ENCODE assay signal across 19 mouse cellular contexts in the genomic region with DNA sequence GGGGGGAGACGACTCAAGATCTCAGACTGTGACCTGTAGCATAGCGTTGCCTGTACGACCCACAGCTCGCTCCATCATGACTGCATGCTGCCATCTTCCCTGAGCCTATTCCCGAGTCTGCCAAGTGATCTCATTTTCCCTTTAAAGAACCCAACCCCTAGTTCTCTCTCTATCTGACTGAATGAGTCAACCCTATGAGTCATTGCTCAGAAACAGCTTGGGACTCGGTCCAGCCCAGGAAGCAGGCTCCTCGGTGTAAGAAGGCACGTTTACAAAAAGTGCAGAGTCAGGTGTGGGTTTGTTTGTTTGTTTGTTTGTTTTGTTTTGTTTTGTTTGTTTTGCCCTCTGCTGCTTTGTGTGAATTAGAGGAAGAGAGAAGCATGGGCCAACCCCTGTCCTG. TPM values are rescaled to one million over a fixed set of nuclear protein-coding genes. Genes with fewer than 3 reads are reported as not detected.
DNase-seq lines count a peak whose midpoint lies in the region; ATAC-seq and TF ChIP-seq lines count a peak whose summit lies in the region.
"Had no signal": no experiment of that assay in that cellular context is flagged by ENCODE, and none has a peak within 500 bp of the region (broad histone marks: within the 10 kb centered on the region; RNA-seq: fewer than 3 reads in every experiment).

No protein-coding gene starts in this region.

- no peak for TF ChIP-seq EP300 in stomach, postnatal 0 days (optimal IDR thresholded peaks at IDR 0.05)

- peak; percentile 23 for DNase-seq in gastrocnemius, adult 18-20 months (ENCODE audit: low spot score)
- DNase-seq in gastrocnemius, postnatal 25 days: no peak
- DNase-seq in right cerebral cortex, adult 2 months (ENCODE audit: low spot score in 2 of 2): peak; percentile 56 to 64
- no peak for DNase-seq in right cerebral cortex, postnatal 4 days
- DNase-seq in NIH3T3 (ENCODE audit: low read depth): peak; percentile 25
- no peak for DNase-seq in stomach, postnatal 0 days (ENCODE audit: low spot score)
- DNase-seq in testis, postnatal 14 days (ENCODE audit: low spot score): no peak
- DNase-seq: kidney, adult 9 months had no signal

- peak; percentile 43 for ATAC-seq in stomach, postnatal 0 days (ENCODE audit: low FRiP score, low TSS enrichment)
- ATAC-seq in kidney, embryonic 16.5 days (ENCODE audit: low FRiP score, low TSS enrichment): no peak
- ATAC-seq: forebrain, embryonic 13.5 days; hindbrain, postnatal 0 days had no signal

- no peak overlapping the region for H3K27ac ChIP-seq in stomach, postnatal 0 days (replicated peaks)
- no peak overlapping the region for H3K27ac ChIP-seq in kidney, embryonic 16.5 days (ENCODE audit: low read length)
- H3K27ac ChIP-seq: embryonic facial prominence, embryonic 15.5 days; forebrain, embryonic 13.5 days; hindbrain, postnatal 0 days; limb, embryonic 12.5 days; liver, embryonic 15.5 days; stomach, embryonic 15.5 days had no signal

- H3K9me3 ChIP-seq in stomach, postnatal 0 days (ENCODE audit: control insufficient read depth, low read length): no peaks in the 10 kb centered on the region
- no peaks in the 10 kb centered on the region for H3K9me3 ChIP-seq in kidney, embryonic 16.5 days (ENCODE audit: low read length)
- H3K9me3 ChIP-seq: embryonic facial prominence, embryonic 15.5 days; forebrain, embryonic 13.5 days; liver, embryonic 15.5 days; stomach, embryonic 15.5 days had no signal

- no peaks in the 10 kb centered on the region for H3K36me3 ChIP-seq in stomach, postnatal 0 days (ENCODE audit: control insufficient read depth, insufficient read depth, low read length)
- H3K36me3 ChIP-seq in kidney, embryonic 16.5 days (ENCODE audit: insufficient read depth, low read length): no peaks in the 10 kb centered on the region
- H3K36me3 ChIP-seq: embryonic facial prominence, embryonic 15.5 days; limb, embryonic 12.5 days; liver, embryonic 15.5 days; stomach, embryonic 15.5 days had no signal

- no peak for TF ChIP-seq CTCF in stomach, postnatal 0 days (IDR thresholded peaks at IDR 0.05; ENCODE audit: low read depth)

- 62% methylated on average over 8 of the region's 8 CpGs for WGBS in stomach, postnatal 0 days
- WGBS in kidney, embryonic 16.5 days: 78% methylated on average over 8 of the region's 8 CpGs

- no peak overlapping the region for H3K9ac ChIP-seq in stomach, postnatal 0 days (ENCODE audit: low read length)
- H3K9ac ChIP-seq in kidney, embryonic 16.5 days (replicated peaks; ENCODE audit: low read length): no peak overlapping the region
- H3K9ac ChIP-seq: embryonic facial prominence, embryonic 15.5 days; forebrain, embryonic 13.5 days; limb, embryonic 12.5 days; liver, embryonic 15.5 days; stomach, embryonic 15.5 days had no signal

- H3K4me2 ChIP-seq in stomach, postnatal 0 days (replicated peaks; ENCODE audit: low read depth): no peak overlapping the region
- H3K4me2 ChIP-seq in kidney, embryonic 16.5 days (replicated peaks; ENCODE audit: low read depth, low read length): no peak overlapping the region
- H3K4me2 ChIP-seq: embryonic facial prominence, embryonic 15.5 days; forebrain, embryonic 13.5 days; limb, embryonic 12.5 days; liver, embryonic 15.5 days; midbrain, embryonic 11.5 days; stomach, embryonic 15.5 days had no signal

- no peaks in the 10 kb centered on the region for H3K4me1 ChIP-seq in stomach, postnatal 0 days (replicated peaks; ENCODE audit: control insufficient read depth, insufficient read depth)
- no peaks in the 10 kb centered on the region for H3K4me1 ChIP-seq in kidney, embryonic 16.5 days (ENCODE audit: insufficient read depth, low read length)
- H3K4me1 ChIP-seq: embryonic facial prominence, embryonic 15.5 days; forebrain, embryonic 13.5 days; limb, embryonic 12.5 days; stomach, embryonic 15.5 days had no signal

- no peaks in the 10 kb centered on the region for H3K27me3 ChIP-seq in stomach, postnatal 0 days (ENCODE audit: control insufficient read depth, insufficient read depth, low read length)
- no peaks in the 10 kb centered on the region for H3K27me3 ChIP-seq in kidney, embryonic 16.5 days (ENCODE audit: insufficient read depth, low read length)
- H3K27me3 ChIP-seq: embryonic facial prominence, embryonic 15.5 days; forebrain, embryonic 13.5 days; limb, embryonic 12.5 days; stomach, embryonic 15.5 days had no signal

- no peak overlapping the region for H3K4me3 ChIP-seq in stomach, postnatal 0 days (ENCODE audit: low read depth, low read length)
- no peak overlapping the region for H3K4me3 ChIP-seq in kidney, embryonic 16.5 days (ENCODE audit: low read length)
- H3K4me3 ChIP-seq: embryonic facial prominence, embryonic 15.5 days; forebrain, embryonic 13.5 days; limb, embryonic 12.5 days; liver, embryonic 15.5 days; myocyte; stomach, embryonic 15.5 days had no signal

RNA-seq across cellular contexts. Expression of a gene that starts 13.2 kb away (rescaled TPM):
- total RNA-seq in gastrocnemius, adult 18-20 months (2021): not detected
- under 1 TPM in 1 of 2 experiments, not detected in 1; 0.11 TPM for total RNA-seq in gastrocnemius, postnatal 25 days (2021)
- 0.56 and 0.63 TPM in 2 replicates for polyA plus RNA-seq in stomach, postnatal 0 days (2015; fragmentation: Nextera tagmentation; extraction: Ambion mirVana)
- 0.11 TPM in 1 of 2 replicates, not detected in the other for polyA plus RNA-seq in kidney, embryonic 16.5 days (2015; fragmentation: Nextera tagmentation; extraction: Ambion mirVana)
- polyA plus RNA-seq: cortical plate, adult 2 months; forebrain, embryonic 13.5 days; heart, postnatal 0 days; hindbrain, postnatal 0 days; limb, embryonic 12.5 days; midbrain, embryonic 11.5 days had no signal

RNA-seq across cellular contexts. Expression of a gene that starts 28.7 kb away (rescaled TPM):
- under 1 TPM; 0.16 to 0.26 TPM for total RNA-seq in gastrocnemius, adult 18-20 months (2021)
- under 1 TPM; 0.13 to 0.23 TPM for total RNA-seq in gastrocnemius, postnatal 25 days (2021)
- polyA plus RNA-seq in stomach, postnatal 0 days (2015; fragmentation: Nextera tagmentation; extraction: Ambion mirVana): 1.9 and 2.1 TPM in 2 replicates
- 1.0 and 1.4 TPM in 2 replicates for polyA plus RNA-seq in kidney, embryonic 16.5 days (2015; fragmentation: Nextera tagmentation; extraction: Ambion mirVana)
- polyA plus RNA-seq: myocyte had no signal

RNA-seq across cellular contexts. Expression of a gene that starts 44.7 kb away (rescaled TPM):
- total RNA-seq in gastrocnemius, adult 18-20 months (2021): 10 to 100 TPM; 70.5 to 78.3 TPM
- total RNA-seq in gastrocnemius, postnatal 25 days (2021): 10 to 100 TPM; 58.1 to 76.7 TPM
- polyA plus RNA-seq in stomach, postnatal 0 days (2015; fragmentation: Nextera tagmentation; extraction: Ambion mirVana): 0.46 and 0.59 TPM in 2 replicates
- 0.76 and 0.86 TPM in 2 replicates for polyA plus RNA-seq in kidney, embryonic 16.5 days (2015; fragmentation: Nextera tagmentation; extraction: Ambion mirVana)

Comparison
In these comparisons a context has a peak if more than half of its experiments do, and no peak if none do; other contexts are left out.
1. DNase-seq: peak in gastrocnemius, adult 18-20 months (single experiment), right cerebral cortex, adult 2 months (2 of 2) and NIH3T3 (single experiment); none in gastrocnemius, postnatal 25 days (single experiment), right cerebral cortex, postnatal 4 days (single experiment), stomach, postnatal 0 days (single experiment) and testis, postnatal 14 days (single experiment).